Mouse (Mus musculus) cerebellum, postnatal 10 days (tissue): Measurements from ENCODE around the gene Zfp600.
"Not testable (repeated sequence)": the region's sequence is repeated elsewhere in the genome, so short reads cannot be mapped to it uniquely, and the experiment has no call there.

Source experiments
- DNase-seq, 2 experiments: peaks; one replicate each; pipeline ENCODE4 v3.0.0; 2021; ENCODE audit warnings: mixed read lengths in 2 of 2

Gene Zfp600

DNA sequence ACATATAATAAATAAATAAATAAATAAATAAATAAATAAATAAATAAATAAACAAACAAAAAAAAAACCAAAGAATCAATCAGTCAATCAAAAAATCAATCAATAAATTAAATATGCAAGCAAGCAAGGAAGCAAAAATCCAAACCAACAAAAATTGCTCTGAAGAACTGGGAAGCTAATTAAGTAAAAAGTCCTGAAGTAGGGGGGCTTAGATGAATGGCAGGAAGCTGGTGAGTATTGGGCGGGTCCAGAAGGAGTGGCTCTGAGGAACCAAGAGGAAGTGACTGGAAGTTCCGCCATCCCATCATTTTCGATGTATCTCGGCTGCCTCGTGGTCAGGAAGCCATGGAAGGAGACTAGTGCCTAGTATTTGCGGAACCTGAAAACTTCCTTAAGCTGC is at the start of gene Zfp600:
Gene Zfp600, plus strand, starts transcription at position 301 of the 400 bp plus-strand sequence.
- DNase-seq: not testable (repeated sequence)

DNA sequence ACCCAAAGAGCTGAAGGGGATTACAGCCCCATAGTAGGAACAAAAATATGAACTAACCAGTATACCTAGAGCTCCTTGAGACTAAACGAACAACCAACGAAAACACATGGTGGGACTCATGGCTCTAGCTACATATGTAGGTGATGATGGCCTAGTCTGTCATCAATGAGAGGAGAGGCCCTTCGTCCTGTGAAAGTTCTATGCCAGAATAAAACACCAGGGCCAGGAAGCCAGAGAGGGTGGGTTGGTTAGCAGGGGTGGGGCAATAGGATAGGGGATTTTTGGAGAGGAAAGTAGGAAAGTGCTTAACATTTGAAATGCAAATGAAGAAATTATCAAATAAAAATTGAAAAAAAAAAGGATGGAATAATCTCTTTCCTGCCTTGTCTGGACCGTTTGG is 6.3 kb downstream of the Zfp600 start:
- DNase-seq: not testable (repeated sequence)

DNA sequence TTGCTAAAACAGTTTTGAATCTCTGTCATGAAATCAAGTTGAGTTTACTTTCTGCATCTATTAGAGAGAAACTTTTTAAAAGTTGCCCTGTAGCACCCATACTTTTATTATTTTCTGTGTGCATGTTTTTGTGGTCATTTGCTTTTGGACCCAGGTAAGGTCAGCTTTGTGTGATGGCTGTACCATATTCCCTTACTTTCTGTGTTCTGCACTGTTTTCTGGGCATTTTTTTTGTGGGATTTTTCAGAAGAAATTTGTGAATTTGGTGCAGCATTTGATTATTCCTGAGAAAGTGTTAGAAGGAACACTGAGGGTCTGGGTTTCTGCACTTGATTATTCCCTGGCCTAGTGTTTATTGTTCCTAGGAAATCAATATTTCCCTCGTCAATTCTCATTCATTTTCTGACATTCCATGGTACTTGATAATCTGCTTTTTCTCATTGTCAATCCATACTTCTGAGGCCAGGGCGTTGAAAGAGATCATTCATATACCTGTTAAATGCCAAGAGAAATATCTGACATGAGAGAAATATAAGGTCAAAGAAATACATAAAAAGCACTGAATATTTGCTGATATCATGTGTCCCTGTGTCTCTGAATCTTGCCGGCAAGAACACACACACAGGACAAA is 10.7 kb downstream of the Zfp600 start:
- not testable (repeated sequence) for DNase-seq

DNA sequence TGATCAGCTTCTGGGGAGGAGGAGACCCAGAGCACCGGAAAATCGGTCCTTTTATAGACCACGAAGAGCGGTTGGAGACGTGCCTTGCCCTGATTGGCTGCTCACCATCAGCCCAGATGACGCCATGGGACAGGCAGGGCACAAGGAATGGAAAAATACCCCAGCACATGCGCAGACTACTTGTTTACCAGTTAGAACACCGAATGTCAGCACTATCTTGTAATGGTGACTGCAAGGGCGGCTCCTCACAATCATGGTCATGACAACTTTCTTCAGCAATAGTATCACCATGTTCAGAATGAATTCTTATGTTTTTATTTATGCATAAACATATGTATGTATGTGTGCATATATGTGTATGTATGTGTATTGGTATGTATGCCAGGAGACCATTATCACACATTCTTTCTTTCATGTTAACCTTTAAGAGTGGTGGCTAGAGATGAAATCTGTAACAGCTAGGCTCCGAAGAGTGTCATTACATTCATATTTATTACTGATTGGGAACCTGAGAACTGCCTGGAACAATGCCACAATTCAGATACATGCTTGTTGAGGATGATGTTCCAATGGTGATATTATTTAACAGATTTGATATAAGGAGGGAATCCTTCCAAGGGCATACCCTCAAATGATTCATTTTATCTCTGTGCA is 11.4 kb downstream of the Zfp600 start:
- not testable (repeated sequence) for DNase-seq

DNA sequence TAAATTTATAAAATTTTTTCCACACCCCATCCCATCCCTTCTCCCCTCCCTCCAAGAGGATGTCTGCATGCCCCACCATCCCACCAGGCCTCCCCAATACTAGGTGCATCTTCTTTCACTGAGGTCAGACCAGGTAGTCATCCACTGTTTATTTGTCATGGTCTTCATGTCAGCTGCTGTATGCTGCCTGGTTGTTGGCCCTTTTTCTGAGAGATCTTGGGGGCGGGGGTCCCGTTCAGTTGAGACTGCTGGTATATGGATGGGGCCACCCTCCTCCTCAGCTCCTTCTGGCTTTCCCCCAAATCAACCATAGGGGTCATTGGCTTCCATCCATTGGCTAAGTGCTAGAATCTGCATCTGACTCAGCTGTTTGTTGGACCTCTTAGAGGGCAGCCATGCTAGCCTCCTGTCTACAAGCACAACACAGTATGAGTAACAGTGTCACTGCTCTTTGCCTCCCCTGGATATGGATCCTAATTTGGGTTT is 12.1 kb downstream of the Zfp600 start:
- DNase-seq: not testable (repeated sequence)

DNA sequence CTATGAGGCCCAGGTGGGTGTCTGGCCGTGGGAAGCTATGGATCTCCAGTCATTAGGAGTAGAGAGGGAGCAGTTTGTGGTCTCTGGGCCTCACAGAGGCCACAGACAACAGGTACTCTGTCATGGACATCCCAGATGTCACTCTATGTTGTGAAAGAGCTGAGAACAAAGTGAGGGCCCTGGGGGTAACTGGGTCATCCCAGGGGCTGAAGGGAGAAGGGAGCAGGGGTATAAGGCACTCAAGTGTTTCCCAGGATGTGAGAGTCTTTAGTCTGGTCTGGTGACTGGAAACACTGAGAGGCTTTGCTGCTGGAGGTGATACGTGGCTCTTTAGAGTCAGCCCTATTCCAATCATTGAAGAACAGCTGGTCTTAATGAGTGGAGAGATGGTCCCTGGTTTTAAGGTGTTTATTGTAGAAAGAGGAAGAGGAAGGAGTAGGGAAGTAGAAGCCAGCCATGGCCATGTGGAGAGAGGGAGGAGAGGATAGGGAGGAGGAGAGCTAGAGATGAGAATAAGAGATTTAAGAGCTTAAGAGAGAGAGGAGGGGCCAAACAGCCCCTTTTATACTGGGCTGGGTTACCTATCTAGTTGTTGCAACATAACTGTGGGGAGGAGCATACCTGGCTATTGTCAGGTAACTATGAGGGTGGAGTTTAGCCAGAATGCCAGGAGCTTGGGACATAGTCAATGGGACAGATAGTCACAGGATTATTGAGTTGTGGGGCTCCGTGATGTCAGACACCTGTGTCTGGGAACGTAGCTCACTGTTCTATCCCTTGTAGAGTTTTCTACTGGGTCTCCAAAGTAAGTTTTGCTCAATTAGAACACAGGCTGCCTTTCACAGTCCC is 17.0 kb downstream of the Zfp600 start:
- DNase-seq: peak; percentile 2 to 7

DNA sequence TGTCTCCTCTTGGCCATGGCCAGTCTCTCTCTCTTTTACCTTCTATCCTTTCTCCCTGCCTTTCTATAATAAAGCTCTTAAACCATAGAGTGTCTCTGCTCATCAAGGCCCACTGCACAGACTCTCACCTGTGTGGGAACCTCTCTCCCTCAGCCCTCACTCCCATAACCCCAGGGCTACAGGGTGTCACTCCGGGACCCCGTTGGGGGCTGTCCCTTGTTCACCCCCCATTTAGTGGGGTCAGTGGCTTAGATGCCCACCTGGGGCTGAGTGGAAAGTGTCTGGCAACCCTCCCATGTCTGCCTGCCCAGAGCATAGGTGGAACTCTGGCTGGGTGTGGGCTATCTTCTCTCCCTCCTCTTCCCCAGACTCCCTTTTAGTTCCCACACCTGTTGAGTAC is 47.7 kb downstream of the Zfp600 start:
- DNase-seq: not testable (repeated sequence)

DNA sequence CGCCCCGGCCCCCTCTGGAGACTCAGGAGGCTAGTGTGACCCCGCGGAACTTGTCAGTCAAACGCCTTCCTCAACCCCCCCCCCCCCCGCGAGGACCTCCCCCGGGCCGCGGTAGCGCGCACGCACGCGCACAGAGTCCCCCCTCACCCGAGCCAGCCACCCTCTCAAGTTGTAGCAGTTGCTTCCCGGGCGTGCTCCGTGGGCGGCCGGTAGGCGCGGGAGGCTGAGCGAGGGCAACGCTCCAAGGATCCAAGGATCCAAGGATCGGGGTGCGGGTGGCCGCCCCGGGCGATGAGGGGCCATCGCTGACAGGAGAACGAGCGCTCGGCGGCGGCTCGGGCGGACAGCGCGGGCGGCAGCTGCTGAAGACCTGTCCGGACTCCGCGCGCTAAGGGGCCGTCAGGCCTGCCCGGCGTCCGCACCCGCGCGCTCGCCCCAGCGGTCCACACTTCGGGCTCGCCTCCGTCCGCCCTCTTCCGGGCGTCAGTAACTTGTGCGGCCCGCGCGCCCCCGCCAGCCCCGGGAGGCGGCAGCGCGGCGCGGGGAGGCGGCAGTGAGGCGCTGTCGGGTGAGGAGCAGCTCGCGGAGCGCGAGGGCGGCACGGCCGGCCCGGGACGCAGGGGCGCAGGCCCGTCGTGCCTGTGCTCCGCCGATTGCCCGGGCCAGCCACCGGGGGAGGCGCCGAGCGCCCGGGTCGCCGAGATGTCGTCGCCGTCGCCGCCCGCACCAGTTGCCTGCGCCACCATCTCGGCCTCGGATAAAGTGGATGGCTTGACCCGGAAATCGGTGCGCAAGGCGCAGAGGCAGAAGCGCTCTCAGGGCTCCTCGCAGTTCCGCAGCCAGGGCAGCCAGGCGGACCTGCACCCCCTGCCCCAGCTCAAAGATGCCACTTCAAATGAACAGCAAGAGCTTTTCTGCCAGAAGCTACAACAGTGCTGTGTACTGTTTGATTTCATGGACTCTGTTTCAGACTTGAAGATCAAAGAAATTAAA is 82.9 kb downstream of the Zfp600 start:
- not testable (repeated sequence) for DNase-seq

DNA sequence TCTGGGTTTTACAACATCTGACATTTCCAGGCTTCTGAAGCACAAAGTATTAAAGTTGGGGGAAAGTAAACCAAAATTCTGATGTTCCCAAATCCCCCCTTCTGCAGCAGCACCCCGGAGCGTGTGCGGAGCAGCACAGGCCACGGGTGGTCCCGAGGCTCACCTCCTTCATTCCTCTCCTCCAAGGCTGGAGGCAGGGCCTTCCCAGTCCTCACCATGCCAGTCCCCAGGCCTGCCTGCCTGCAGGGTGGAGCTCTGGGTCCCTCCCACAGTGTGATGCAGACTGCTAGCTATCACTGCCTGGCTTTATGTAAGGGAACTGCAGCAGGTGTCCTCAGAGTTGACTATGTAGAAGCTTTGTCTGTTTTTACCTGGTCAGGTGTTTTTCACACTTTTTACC is 85.5 kb downstream of the Zfp600 start:
- DNase-seq: not testable (repeated sequence)
